Mouse (Mus musculus): ENCODE data around the gene Dtwd1. TPM values are rescaled to one million over a fixed set of nuclear protein-coding genes. Genes with fewer than 3 reads are reported as not detected.
"Not testable (repeated sequence)": the region's sequence is repeated elsewhere in the genome, so short reads cannot be mapped to it uniquely, and the experiment has no call there.

Dtwd1 gene
- 10 to 100 TPM; 18.2 to 19.2 TPM for polyA plus RNA-seq (2017; shearing (Covaris generic))

DNA sequence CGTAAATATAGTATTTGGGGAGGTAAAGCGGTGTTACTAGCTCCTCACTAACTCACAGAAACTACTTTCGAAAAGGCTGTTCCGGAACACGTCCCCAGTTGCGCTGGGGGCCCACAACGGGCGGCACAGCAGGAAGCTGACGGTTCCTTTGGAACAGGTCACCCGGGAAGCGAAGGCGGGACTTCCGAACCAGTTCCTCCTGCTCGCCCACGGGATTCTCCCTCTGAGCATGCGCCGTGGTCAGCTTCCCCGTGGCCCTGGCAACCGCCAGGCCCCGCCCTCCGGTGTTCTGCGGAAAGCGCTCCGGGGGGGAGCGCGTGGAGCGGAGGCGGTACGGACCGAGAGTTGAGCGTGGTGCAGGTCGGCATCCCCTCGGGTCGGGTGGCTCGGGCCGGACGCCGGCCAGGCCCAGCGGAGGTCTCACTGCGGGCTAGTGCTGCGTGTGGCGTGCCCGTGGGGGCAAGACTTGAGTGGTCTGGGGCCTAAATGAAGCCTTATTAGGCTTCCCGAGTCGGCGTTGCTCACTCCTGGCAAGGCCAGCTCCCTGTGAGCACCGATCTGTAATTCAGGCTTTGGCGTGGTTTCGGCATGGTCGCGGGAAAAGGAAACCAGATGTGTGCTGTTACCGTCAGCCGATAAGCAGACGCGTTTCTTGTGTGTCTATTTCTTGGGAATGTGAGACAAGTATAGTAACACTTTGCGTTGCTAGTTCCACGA, at the start of gene Dtwd1, which contains the start of gene Fam227b:
Dtwd1 (plus strand) TSS at position 287 of the 717 bp plus-strand sequence.
Fam227b (minus strand) TSS at position 150 of the 717 bp plus-strand sequence.
- peak; percentile 91 for ATAC-seq

DNA sequence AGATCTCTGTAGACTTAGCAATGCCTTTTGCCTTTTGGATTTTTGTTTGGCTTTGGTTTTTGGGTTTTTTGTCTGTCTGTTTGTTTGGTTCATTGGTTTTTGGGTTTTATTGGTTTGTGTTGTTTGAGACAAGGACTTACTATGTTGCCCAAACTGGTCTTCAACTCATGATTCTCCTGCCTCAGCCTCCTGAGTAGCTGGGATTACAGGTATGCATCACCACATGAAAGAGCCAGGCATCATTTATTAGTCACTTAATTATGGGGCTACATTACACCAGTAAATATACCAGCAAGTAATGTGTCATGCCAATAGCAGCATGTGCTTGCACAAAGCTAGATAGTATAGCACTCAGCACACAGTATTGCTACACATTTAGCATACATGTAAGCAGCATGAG, 4.2 kb upstream of the Dtwd1 start:
- no peak for ATAC-seq

DNA sequence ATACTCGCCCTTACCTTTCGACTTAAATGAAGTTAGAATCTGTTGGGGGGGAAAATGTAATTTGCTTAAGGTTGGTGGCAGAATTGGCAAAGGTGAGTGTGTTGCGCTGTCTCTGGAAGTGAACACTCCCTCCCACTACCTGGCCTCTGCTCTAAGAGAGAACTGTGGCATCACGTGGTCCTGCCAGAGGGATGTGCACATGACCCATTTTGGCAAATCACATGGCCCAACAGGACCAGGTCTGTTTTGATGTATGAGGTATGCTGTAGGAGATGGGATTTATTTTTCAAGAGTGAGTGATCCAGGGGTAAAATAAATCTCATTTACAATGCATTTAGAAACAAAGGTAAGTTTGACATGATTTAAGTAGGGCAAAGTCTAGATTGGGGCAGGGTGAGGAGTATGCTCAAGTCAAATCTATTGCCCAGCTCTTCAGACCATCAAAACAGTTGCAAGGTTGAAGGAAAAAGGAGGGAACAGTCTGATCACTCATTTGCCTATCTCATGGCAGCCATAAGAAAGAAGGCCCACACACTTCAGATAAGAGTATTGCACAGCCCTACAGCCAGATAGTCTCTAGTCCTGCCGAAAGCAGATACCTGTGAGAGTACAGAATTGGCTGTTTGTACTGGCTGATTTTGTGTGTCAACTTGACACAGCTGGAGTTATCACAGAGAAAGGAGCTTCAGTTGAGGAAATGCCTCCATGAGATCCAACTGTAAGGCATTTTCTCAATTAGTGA, 13.5 kb downstream of the Dtwd1 start:
- ATAC-seq: no peak

DNA sequence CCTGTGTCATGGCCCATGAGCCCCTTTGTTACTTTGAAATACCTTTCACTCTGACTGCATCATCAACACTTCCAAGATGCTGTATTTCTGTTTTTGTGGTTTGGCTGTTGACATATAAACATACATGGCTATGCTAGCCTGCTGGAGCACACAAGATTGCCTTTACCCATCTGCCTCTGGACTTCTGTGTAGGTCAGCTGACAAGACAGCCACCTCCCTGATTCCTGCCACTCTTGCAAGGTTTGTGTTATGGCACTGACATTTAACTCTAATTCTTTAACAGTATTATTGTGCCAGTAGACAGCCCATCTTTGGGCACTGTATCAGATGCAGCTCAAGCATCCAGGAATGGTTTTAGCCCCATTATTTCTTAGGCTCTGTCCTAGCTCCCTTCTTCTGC, 14.4 kb downstream of the Dtwd1 start:
- ATAC-seq: no peak

DNA sequence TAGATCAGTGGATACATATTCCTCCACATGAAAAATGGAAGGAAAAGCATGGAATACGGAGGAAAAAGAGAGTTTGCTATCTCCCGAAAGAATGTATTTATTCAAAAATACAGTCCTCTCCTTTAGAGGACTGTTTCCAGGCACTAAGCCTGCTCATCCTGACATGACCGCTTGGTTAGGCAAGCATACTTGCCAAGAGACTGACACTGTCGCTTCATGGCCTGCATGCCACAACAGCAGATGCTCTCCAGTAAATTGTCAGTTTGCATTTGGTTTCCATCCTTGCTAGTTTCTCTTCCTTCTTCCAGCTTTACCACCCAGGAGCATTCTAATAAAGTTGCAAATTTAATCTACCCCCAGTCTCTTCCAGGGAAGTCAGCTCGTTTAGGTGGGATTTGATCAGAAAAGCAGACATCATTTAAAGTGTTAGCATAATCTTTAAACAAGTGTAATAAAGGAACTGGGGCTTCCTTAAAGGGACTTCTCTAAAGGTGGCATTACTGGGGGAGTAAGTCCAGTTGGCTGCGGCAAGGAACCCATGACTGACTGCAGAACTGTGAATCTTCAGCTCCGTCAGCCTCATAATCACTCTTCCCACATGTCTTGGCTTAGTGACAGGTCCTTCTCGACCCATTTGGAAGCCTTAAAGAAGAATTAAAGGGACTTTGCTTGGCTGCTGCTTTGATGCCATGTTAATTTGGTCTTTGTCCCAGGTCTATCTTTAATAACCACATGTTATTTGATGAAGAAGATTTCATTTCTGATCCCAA, 15.1 kb downstream of the Dtwd1 start:
- no peak for ATAC-seq

DNA sequence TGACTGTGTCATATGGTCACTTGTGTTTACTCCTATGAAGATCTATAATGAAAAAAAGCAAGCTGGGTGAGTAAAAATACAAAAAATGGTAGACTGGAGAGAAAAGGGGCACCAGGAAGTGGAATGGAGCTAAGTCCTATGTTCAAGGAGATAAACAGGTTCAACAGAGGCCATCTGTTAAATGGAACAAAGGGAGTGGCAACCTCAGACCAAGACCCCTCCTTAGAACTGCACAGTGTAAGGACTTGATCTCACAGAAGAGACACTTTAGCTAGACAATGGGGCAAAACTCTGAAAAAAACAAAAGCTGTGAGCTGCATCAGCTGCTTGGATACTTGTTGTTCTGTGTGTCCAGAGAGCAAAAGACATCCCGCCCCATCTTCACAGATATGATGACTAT, 19.5 kb downstream of the Dtwd1 start:
- ATAC-seq: no peak

DNA sequence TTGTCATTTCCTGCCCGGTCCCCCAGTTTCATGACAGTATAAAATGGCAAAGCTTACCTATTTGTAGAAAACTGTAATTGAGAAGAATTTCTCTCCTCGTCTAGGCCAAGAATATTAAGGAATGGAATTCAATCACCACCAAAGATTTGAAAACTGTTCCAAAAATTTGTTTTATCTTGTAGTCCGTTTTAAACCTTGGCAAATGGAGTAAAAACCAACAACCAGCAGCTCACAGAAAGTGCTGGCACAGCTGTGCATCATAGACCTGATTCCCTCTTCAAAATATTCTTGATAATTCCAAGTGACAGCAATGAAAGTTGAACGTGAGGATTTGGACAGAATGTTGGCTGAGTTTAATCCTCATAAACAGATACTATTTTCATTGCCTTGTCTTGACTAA, 39.4 kb downstream of the Dtwd1 start:
- no peak for ATAC-seq

DNA sequence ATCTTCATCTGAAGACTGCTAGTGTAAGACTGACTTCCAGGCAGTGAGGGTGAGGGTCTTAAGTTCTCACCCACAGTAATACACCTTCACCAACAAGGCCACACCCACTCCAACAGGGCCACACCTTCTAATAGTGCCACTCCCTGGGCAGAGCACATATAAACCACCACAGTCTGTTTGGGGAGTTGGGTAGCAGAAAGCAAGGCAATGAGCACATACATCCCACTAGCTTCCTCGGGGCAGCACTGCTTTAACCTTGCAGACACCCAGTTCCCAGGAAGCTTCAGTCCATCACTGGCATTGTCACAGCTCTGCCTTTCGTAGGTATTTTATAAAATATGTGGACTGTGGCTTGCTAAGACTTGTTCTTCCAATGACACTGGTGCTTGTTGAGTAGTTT, 40.2 kb downstream of the Dtwd1 start:
- ATAC-seq: no peak

DNA sequence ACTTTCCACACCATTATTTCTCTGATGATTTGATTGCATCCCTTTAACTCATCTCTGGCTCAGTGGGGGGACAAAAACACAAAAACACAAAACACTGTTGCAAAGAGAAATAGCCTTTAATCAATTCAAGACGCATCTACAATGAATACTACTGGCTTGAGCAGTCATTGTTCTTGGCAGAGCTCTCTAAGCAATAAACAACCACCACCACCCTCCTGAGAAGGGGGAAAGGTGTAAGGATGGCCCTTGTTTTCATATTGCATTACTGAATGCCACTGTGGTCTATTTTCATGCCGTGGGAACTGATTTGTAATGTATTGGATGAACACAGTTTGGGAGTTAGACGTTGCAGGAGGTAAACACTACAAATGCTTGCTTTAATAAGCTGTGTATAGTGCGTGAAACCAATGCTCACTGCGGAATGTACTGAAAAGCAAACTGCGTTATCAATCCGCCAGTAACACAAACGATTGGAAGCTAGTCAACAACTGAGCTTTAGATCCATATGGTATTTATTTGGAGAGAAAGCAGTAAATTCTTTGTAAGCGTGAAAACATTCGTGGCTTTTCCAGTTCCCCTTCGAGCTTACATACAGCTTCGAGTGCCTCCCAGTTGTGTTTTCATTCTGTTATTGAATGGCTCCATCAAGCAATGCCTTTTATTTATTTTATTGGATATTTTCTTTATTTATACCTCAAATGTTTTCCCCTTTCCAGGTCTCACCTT, 43.9 kb downstream of the Dtwd1 start:
- no peak for ATAC-seq

DNA sequence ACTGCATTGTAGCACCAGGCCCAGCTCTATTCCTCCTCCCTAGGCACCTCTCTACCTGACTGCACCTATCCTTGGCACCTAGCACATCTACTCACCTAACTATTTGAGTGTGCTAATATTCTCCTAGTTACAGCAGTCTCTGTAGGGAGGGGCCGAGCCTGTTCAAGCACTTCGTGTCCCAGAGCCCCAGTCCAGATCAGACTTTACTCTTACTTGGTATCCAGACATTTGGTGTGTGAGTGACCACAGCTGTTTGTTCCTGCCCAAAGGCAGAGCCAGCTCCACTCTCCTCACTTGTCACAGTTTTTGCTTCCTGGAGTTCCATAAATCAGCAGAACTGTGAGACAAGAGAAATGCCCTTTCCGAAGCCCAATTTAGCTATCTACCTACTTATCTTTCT, 47.0 kb downstream of the Dtwd1 start:
- no peak for ATAC-seq

DNA sequence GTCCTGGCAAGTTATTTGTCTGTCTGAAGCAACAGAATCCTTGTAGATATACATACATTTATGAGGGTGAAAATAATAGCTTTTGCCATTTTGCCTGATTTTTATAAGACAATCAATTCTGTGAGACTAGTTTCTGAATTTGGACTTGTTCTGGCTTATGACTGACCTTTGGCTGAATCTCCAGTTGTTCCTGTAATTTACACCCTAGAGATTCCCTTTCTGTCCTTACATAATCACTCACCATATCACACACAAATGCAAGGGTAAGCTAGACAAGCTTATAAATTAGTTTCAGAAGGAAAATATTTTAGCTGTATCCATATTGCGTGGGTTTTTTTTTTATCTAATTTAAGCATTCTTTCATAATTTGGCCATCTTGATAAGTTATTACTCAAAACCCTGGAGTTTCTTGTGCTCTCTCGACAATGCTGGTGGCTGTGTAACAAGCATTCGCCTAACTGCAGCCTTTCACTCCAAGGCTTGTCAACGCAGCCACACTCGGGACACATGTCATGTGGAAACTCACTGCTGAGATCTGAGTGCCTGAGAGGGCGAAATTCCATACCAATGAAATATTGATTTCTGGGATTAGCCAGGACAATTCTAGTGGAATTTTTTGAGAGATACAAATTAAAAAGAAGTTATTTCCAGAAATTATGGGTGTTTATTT, 59.2 kb downstream of the Dtwd1 start:
- ATAC-seq: no peak

DNA sequence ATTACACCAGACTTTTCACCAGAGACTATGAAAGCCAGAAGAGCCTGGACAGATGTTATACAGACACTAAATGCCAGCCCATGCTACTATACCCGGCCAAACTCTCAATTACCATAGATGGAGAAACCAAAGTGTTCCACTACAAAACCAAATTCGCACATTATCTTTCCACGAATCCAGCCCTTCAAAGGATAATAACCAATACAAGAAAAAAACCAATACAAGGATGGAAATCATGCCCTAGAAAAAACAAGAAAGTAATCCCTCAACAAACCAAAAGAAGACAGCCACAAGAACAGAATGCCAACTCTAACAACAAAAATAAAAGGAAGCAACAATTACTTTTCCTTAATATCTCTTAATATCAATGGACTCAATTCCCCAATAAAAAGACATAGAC, 62.9 kb downstream of the Dtwd1 start, which contains the start of gene Gm17555:
Gm17555 (plus strand) TSS at position 301 of the 400 bp plus-strand sequence.
- ATAC-seq: not testable (repeated sequence)

Other genes starting within 250 kb of the Dtwd1 start
- gene Fgf7, start 117.5 kb upstream of the Dtwd1 start, polyA plus RNA-seq (2017; shearing (Covaris generic)): under 1 TPM in 1 of 2 experiments, not detected in 1; 0.41 TPM
- not detected for gene Fam227b, start 137 bp upstream of the Dtwd1 start, polyA plus RNA-seq (2017; shearing (Covaris generic))
- not detected for gene Gm17555, start 63.0 kb downstream of the Dtwd1 start, polyA plus RNA-seq (2017; shearing (Covaris generic))